Mouse (Mus musculus) activated CD4-positive, CD25-positive, alpha-beta regulatory T cell, adult 4 months (primary cell): ENCODE measurements around the gene Ralbp1. TPM values are rescaled to one million over a fixed set of nuclear protein-coding genes. Genes with fewer than 3 reads are reported as not detected.

ENCODE experiments used
- polyA plus RNA-seq, 2 experiments: library from polyadenylated mRNA; unstranded; fragments of 100-300 nt; shearing (Covaris generic); gene quantifications; one replicate each; pipeline ENCODE4 v1.2.1; 2017

Gene Ralbp1
- polyA plus RNA-seq, 2 experiments from 2014 or later: 39.1 to 51.8 TPM

Other genes with a start within 250 kb of the Ralbp1 start
- not detected for gene Txndc2, start 243.6 kb downstream of the Ralbp1 start, polyA plus RNA-seq
- 1 to 10 TPM; 2.6 to 3.0 TPM for gene Rab31, start 113.0 kb downstream of the Ralbp1 start, polyA plus RNA-seq
- 10 to 100 TPM; 20.0 to 21.8 TPM for gene Ppp4r1, start 103.2 kb downstream of the Ralbp1 start, polyA plus RNA-seq
- 10 to 100 TPM; 19.9 to 22.2 TPM for gene Twsg1, start 65.4 kb upstream of the Ralbp1 start, polyA plus RNA-seq
- 100 to 1,000 TPM; 111 to 127 TPM for gene Ankrd12, start 191.3 kb upstream of the Ralbp1 start, polyA plus RNA-seq
- 100 to 1,000 TPM; 255 to 259 TPM for gene Ndufv2, start 215.8 kb upstream of the Ralbp1 start, polyA plus RNA-seq
- 10 to 100 TPM; 27.9 to 32.7 TPM for gene Washc1, start 225.7 kb upstream of the Ralbp1 start, polyA plus RNA-seq
- gene Ddx11, start 237.7 kb upstream of the Ralbp1 start, polyA plus RNA-seq: 10 to 100 TPM; 11.8 to 13.5 TPM